Mouse (Mus musculus) liver, postnatal 0 days (tissue): Measurements from ENCODE around the gene Stag1.

Experiments
- CTCF ChIP-seq: sonication (generic); IDR thresholded peaks from 2 replicates; pipeline ENCODE4 v1.5.1; 2016; ENCODE audit warnings: antibody characterized with exemption, low read depth
- EP300 ChIP-seq: IDR thresholded peaks from 2 replicates; pipeline ENCODE4 v1.6.1; 2016; ENCODE audit warnings: antibody characterized with exemption, low read depth, mild to moderate bottlenecking

DNA sequence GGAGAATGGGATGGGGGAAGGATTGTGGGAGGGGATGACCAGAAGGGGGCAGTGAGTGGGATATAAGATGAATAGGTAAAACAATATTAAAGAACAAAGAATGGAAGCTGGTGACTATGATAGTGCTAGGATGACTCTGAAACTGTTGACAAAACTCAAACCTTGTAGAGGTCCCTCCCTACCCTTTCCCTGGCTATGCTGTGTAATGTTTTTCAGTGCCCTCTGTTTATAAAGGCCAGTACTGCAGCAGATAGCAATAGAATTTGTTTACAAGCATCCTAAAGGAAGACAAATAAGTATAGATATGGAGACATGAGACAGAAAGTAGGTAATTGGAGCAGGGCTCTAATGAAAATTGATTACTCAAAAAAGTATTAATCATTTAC lies 139.0 kb downstream of the Stag1 start:
- TF ChIP-seq CTCF (no peak; the same call in 1 of the 2 replicates), EP300 (no peak)
